Mouse (Mus musculus) left cerebral cortex, postnatal 4 days (tissue): Measurements from ENCODE around the gene Gm10277. TPM values are rescaled to one million over a fixed set of nuclear protein-coding genes. Genes with fewer than 3 reads are reported as not detected.

Experiments used
- total RNA-seq, 2 experiments: library from RNA; stranded (reverse); gene quantifications; 2 replicates each; pipeline ENCODE4 v1.2.3; 2021

Gene Gm10277
- total RNA-seq, 2 experiments from 2014 or later, result not detected

Other genes starting within 250 kb of the Gm10277 start
- 100 to 1,000 TPM; 104 to 113 TPM for gene Taok1, start 179.9 kb downstream of the Gm10277 start, total RNA-seq
- 10 to 100 TPM; 74.1 to 76.0 TPM for gene Nufip2, start 101.6 kb downstream of the Gm10277 start, total RNA-seq
- gene Cryba1, start 62.5 kb downstream of the Gm10277 start, total RNA-seq, result under 1 TPM; 0.26 to 0.52 TPM
- gene Myo18a, start 24.5 kb downstream of the Gm10277 start, total RNA-seq, result 100 to 1,000 TPM; 146 to 151 TPM
- 1 to 10 TPM; 1.5 to 3.7 TPM for gene Pipox, start 106.3 kb upstream of the Gm10277 start, total RNA-seq
- 100 to 1,000 TPM; 246 to 287 TPM for gene Sez6, start 143.1 kb upstream of the Gm10277 start, total RNA-seq
- 10 to 100 TPM; 62.0 to 63.9 TPM for gene Phf12, start 195.0 kb upstream of the Gm10277 start, total RNA-seq
- 10 to 100 TPM; 29.1 to 33.5 TPM for gene Dhrs13, start 244.5 kb upstream of the Gm10277 start, total RNA-seq